Mouse (Mus musculus) layer of hippocampus, adult 11-12 months (tissue): Measurements from ENCODE around the gene Adap2.

Experiments used
- DNase-seq: peaks from one replicate; pipeline ENCODE4 v3.0.0; 2022; ENCODE audit warnings: low spot score

Gene Adap2

GRCm38 (mm10) chr11:80199773-80200172 lies 45.9 kb downstream of the Adap2 start:
- DNase-seq: no peak

- DNase-seq: no peak
These were observed 46.4 kb downstream of the Adap2 start for GRCm38 (mm10) chr11:80200326-80200725.

GRCm38 (mm10) chr11:80202296-80202695 lies 48.4 kb downstream of the Adap2 start:
- no peak for DNase-seq

- DNase-seq: peak; percentile 47
These were observed 50.1 kb downstream of the Adap2 start for GRCm38 (mm10) chr11:80204037-80204436.

GRCm38 (mm10) chr11:80204941-80205340 lies 51.0 kb downstream of the Adap2 start:
- no peak for DNase-seq

GRCm38 (mm10) chr11:80208465-80208859 lies 54.6 kb downstream of the Adap2 start:
- no peak for DNase-seq

- peak; percentile 95 for DNase-seq
These were observed 55.2 kb downstream of the Adap2 start, which contains the start of gene Rhot1 for GRCm38 (mm10) chr11:80208860-80209800. TSS of gene Rhot1 (plus strand) at chr11:80209019.

GRCm38 (mm10) chr11:80210321-80210720 lies 56.4 kb downstream of the Adap2 start:
- DNase-seq: no peak

GRCm38 (mm10) chr11:80212282-80212681 lies 58.4 kb downstream of the Adap2 start:
- DNase-seq: no peak

- no peak for DNase-seq
These were observed 61.4 kb downstream of the Adap2 start for GRCm38 (mm10) chr11:80215291-80215690.

- DNase-seq: no peak
These were observed 64.9 kb downstream of the Adap2 start for GRCm38 (mm10) chr11:80218657-80219293.
